Mouse (Mus musculus) megakaryocyte, embryonic 14.5 days (primary cell): ENCODE measurements around the gene Ngef.

Experiments
- FLI1 ChIP-seq: IDR thresholded peaks from 2 replicates; pipeline ENCODE4 v1.6.1; 2012; ENCODE audit warnings: low read length, inconsistent platforms, mixed read lengths
- GATA1 ChIP-seq: IDR thresholded peaks from 3 replicates; pipeline ENCODE4 v1.6.1; 2012; ENCODE audit warnings: mixed read lengths, low read length, inconsistent platforms, borderline replicate concordance

DNA sequence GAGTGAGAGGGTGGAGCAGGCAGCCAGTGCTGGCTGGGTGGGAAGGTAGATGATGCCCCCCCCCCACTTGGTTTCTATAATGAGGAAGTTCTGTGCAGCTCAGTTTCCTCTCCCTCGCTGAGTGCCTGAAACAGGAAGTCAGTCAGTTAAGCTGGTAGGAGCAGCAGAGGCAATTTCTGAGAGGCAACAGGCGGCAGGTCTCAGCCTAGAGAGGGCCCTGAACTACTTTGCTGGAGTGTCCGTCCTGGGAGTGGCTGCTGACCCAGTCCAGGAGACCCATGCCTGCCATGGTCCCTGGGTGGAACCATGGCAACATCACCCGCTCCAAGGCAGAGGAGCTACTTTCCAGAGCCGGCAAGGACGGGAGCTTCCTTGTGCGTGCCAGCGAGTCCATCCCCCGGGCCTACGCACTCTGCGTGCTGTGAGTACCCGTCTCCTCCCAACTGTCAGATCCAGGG lies 46.6 kb upstream of the Ngef start, which contains the start of gene Inpp5d:
- TF ChIP-seq GATA1 (no peak), FLI1 (no peak)
